ENCODE assay signal across 15 mouse cellular contexts in genomic region chr8:70604558-70604957, GRCm38 (mm10). TPM values are rescaled to one million over a fixed set of nuclear protein-coding genes. Genes with fewer than 3 reads are reported as not detected.
DNase-seq lines count a peak whose midpoint lies in the region; ATAC-seq lines count a peak whose summit lies in the region.
"Had no signal": no experiment of that assay in that cellular context is flagged by ENCODE, and none has a peak within 500 bp of the region (broad histone marks: within the 10 kb centered on the region; RNA-seq: fewer than 3 reads in every experiment).

No protein-coding gene starts in this region.

- DNase-seq in liver, embryonic 11.5 days (ENCODE audit: low spot score): no peak
- no peak for DNase-seq in embryonic facial prominence, embryonic 10.5 days (ENCODE audit: low spot score)
- no peak for DNase-seq in urinary bladder, adult 2 months (ENCODE audit: low spot score)
- DNase-seq: kidney, adult 9 months; lung, postnatal 10 days; spleen, adult 18-20 months had no signal

- ATAC-seq in forebrain, embryonic 13.5 days: no peak
- ATAC-seq in forebrain, embryonic 16.5 days: no peak
- ATAC-seq in liver, embryonic 12.5 days: no peak
- ATAC-seq in liver, embryonic 11.5 days (replicated peaks; ENCODE audit: low FRiP score): no peak
- no peak for ATAC-seq in hindbrain, embryonic 13.5 days (ENCODE audit: low FRiP score)

- peak overlapping the region; percentile 8; the same call in 1 of the 2 replicates for H3K9ac ChIP-seq in forebrain, embryonic 13.5 days
- H3K9ac ChIP-seq in forebrain, embryonic 16.5 days (replicated peaks; ENCODE audit: low read depth, low read length): no peak overlapping the region
- no peak overlapping the region for H3K9ac ChIP-seq in liver, embryonic 12.5 days
- H3K9ac ChIP-seq in liver, embryonic 11.5 days (ENCODE audit: low read depth, low read length): no peak overlapping the region
- peak overlapping the region; percentile 51; the same call in 1 of the 2 replicates for H3K9ac ChIP-seq in hindbrain, embryonic 13.5 days
- H3K9ac ChIP-seq: heart, embryonic 12.5 days; limb, embryonic 12.5 days; stomach, embryonic 15.5 days had no signal

- 91% methylated on average over 7 of the region's 7 CpGs for WGBS in forebrain, embryonic 13.5 days
- WGBS in forebrain, embryonic 16.5 days: 86% methylated on average over 7 of the region's 7 CpGs
- WGBS in liver, embryonic 12.5 days (ENCODE audit: insufficient replicate concordance): 83% methylated on average over 7 of the region's 7 CpGs
- WGBS in liver, embryonic 11.5 days: 90% methylated on average over 7 of the region's 7 CpGs
- WGBS in embryonic facial prominence, embryonic 10.5 days: 87% methylated on average over 7 of the region's 7 CpGs
- WGBS in hindbrain, embryonic 13.5 days: 84% methylated on average over 7 of the region's 7 CpGs

- H3K4me1 ChIP-seq in forebrain, embryonic 13.5 days: peaks cover 76% of the 10 kb centered on the region
- peaks cover 45% of the 10 kb centered on the region for H3K4me1 ChIP-seq in forebrain, embryonic 16.5 days (replicated peaks; ENCODE audit: control insufficient read depth, insufficient read depth, low read length)
- peaks cover 85% of the 10 kb centered on the region for H3K4me1 ChIP-seq in liver, embryonic 12.5 days
- peaks cover 50% of the 10 kb centered on the region for H3K4me1 ChIP-seq in liver, embryonic 11.5 days (replicated peaks; ENCODE audit: control insufficient read depth, insufficient read depth, low read length)
- peaks cover 77% of the 10 kb centered on the region for H3K4me1 ChIP-seq in embryonic facial prominence, embryonic 10.5 days
- peaks cover 84% of the 10 kb centered on the region for H3K4me1 ChIP-seq in hindbrain, embryonic 13.5 days (replicated peaks)

- peaks cover 17% of the 10 kb centered on the region for H3K36me3 ChIP-seq in forebrain, embryonic 13.5 days (ENCODE audit: poor library complexity, severe bottlenecking)
- no peaks in the 10 kb centered on the region; the same call in 1 of the 2 replicates for H3K36me3 ChIP-seq in forebrain, embryonic 16.5 days (ENCODE audit: control insufficient read depth, insufficient read depth)
- H3K36me3 ChIP-seq in liver, embryonic 12.5 days: peaks cover 40% of the 10 kb centered on the region
- H3K36me3 ChIP-seq in liver, embryonic 11.5 days (ENCODE audit: control insufficient read depth, insufficient read depth, low read length): peaks cover 18% of the 10 kb centered on the region
- H3K36me3 ChIP-seq in embryonic facial prominence, embryonic 10.5 days (replicated peaks): peaks cover 45% of the 10 kb centered on the region
- peaks cover 11% of the 10 kb centered on the region for H3K36me3 ChIP-seq in hindbrain, embryonic 13.5 days

- H3K4me3 ChIP-seq in forebrain, embryonic 13.5 days: no peak overlapping the region
- no peak overlapping the region for H3K4me3 ChIP-seq in forebrain, embryonic 16.5 days (replicated peaks; ENCODE audit: low read length)
- H3K4me3 ChIP-seq in liver, embryonic 12.5 days: no peak overlapping the region
- no peak overlapping the region for H3K4me3 ChIP-seq in liver, embryonic 11.5 days (ENCODE audit: low read depth, low read length)
- peak overlapping the region; percentile 14; the same call in 1 of the 2 replicates for H3K4me3 ChIP-seq in embryonic facial prominence, embryonic 10.5 days
- no peak overlapping the region for H3K4me3 ChIP-seq in hindbrain, embryonic 13.5 days
- H3K4me3 ChIP-seq: heart, embryonic 12.5 days; left cerebral cortex, adult 2 months; limb, embryonic 12.5 days; stomach, embryonic 15.5 days had no signal

- H3K27me3 ChIP-seq in forebrain, embryonic 13.5 days: peaks cover 9% of the 10 kb centered on the region; the same call in 1 of the 2 replicates
- H3K27me3 ChIP-seq in forebrain, embryonic 16.5 days (replicated peaks; ENCODE audit: control insufficient read depth, insufficient read depth, low read length): peaks cover 5% of the 10 kb centered on the region; the same call in 1 of the 2 replicates
- no peaks in the 10 kb centered on the region; the same call in 1 of the 2 replicates for H3K27me3 ChIP-seq in liver, embryonic 12.5 days (replicated peaks)
- H3K27me3 ChIP-seq in liver, embryonic 11.5 days (replicated peaks; ENCODE audit: control insufficient read depth, insufficient read depth, low read length): no peaks in the 10 kb centered on the region
- peaks cover 2% of the 10 kb centered on the region; the same call in 1 of the 2 replicates for H3K27me3 ChIP-seq in embryonic facial prominence, embryonic 10.5 days (replicated peaks; ENCODE audit: low read depth, poor library complexity, severe bottlenecking)
- no peaks in the 10 kb centered on the region for H3K27me3 ChIP-seq in hindbrain, embryonic 13.5 days
- H3K27me3 ChIP-seq: heart, embryonic 12.5 days; limb, embryonic 12.5 days; stomach, embryonic 15.5 days had no signal

- H3K4me2 ChIP-seq in forebrain, embryonic 13.5 days: no peak overlapping the region
- H3K4me2 ChIP-seq in forebrain, embryonic 16.5 days (ENCODE audit: low read length): no peak overlapping the region
- H3K4me2 ChIP-seq in liver, embryonic 12.5 days: no peak overlapping the region
- no peak overlapping the region for H3K4me2 ChIP-seq in liver, embryonic 11.5 days
- H3K4me2 ChIP-seq in hindbrain, embryonic 13.5 days: no peak overlapping the region
- H3K4me2 ChIP-seq: heart, embryonic 12.5 days; limb, embryonic 12.5 days; stomach, embryonic 15.5 days had no signal

- H3K9me3 ChIP-seq in forebrain, embryonic 13.5 days (replicated peaks): no peaks in the 10 kb centered on the region
- H3K9me3 ChIP-seq in forebrain, embryonic 16.5 days (ENCODE audit: control insufficient read depth, low read length): no peaks in the 10 kb centered on the region
- H3K9me3 ChIP-seq in liver, embryonic 12.5 days (replicated peaks): no peaks in the 10 kb centered on the region
- peaks cover 3% of the 10 kb centered on the region; the same call in 1 of the 2 replicates for H3K9me3 ChIP-seq in liver, embryonic 11.5 days (ENCODE audit: control insufficient read depth, low read length)
- peaks cover 12% of the 10 kb centered on the region; the same call in 1 of the 2 replicates for H3K9me3 ChIP-seq in embryonic facial prominence, embryonic 10.5 days
- no peaks in the 10 kb centered on the region for H3K9me3 ChIP-seq in hindbrain, embryonic 13.5 days
- H3K9me3 ChIP-seq: heart, embryonic 12.5 days; limb, embryonic 12.5 days; stomach, embryonic 15.5 days had no signal

- H3K27ac ChIP-seq in forebrain, embryonic 13.5 days: no peak overlapping the region; the same call in 1 of the 2 replicates
- H3K27ac ChIP-seq in forebrain, embryonic 16.5 days (ENCODE audit: low read length): no peak overlapping the region
- H3K27ac ChIP-seq in liver, embryonic 12.5 days: 0 out of 2 replicates have a peak overlapping the region, but pooled peaks have one; percentile 11
- H3K27ac ChIP-seq in liver, embryonic 11.5 days (ENCODE audit: low read depth, low read length): no peak overlapping the region
- H3K27ac ChIP-seq in embryonic facial prominence, embryonic 10.5 days (replicated peaks): peak overlapping the region; percentile 5; the same call in 1 of the 2 replicates
- 0 out of 2 replicates have a peak overlapping the region, but pooled peaks have one; percentile 18 for H3K27ac ChIP-seq in hindbrain, embryonic 13.5 days
- H3K27ac ChIP-seq: left cerebral cortex, adult 2 months; limb, embryonic 12.5 days; stomach, embryonic 15.5 days had no signal

RNA-seq across cellular contexts. Expression of gene Ssbp4, which starts 4.1 kb away (rescaled TPM):
- polyA plus RNA-seq in forebrain, embryonic 13.5 days (2015; fragmentation: Nextera tagmentation; extraction: Ambion mirVana): 81.9 and 101 TPM in 2 replicates
- polyA plus RNA-seq in forebrain, embryonic 16.5 days (2015; fragmentation: Nextera tagmentation; extraction: Ambion mirVana): 100 and 121 TPM in 2 replicates
- 96.4 and 98.0 TPM in 2 replicates for polyA plus RNA-seq in liver, embryonic 12.5 days (2016; fragmentation: Nextera tagmentation; extraction: Ambion mirVana)
- polyA plus RNA-seq in liver, embryonic 11.5 days (2014; fragmentation: Nextera tagmentation; extraction: Ambion mirVana): 144 and 173 TPM in 2 replicates
- polyA plus RNA-seq in embryonic facial prominence, embryonic 10.5 days (2016; fragmentation: Nextera tagmentation; extraction: Ambion mirVana): 105 and 109 TPM in 2 replicates
- polyA plus RNA-seq in hindbrain, embryonic 13.5 days (2015; fragmentation: Nextera tagmentation; extraction: Ambion mirVana): 122 and 132 TPM in 2 replicates
- polyA plus RNA-seq in urinary bladder, adult 2 months (2012; rRNA removed): 73.5 and 74.6 TPM in 2 replicates

RNA-seq across cellular contexts. Expression of gene Isyna1, which starts 10.4 kb away (rescaled TPM):
- polyA plus RNA-seq in forebrain, embryonic 13.5 days (2015; fragmentation: Nextera tagmentation; extraction: Ambion mirVana): 87.1 and 105 TPM in 2 replicates
- 116 and 141 TPM in 2 replicates for polyA plus RNA-seq in forebrain, embryonic 16.5 days (2015; fragmentation: Nextera tagmentation; extraction: Ambion mirVana)
- polyA plus RNA-seq in liver, embryonic 12.5 days (2016; fragmentation: Nextera tagmentation; extraction: Ambion mirVana): 114 and 115 TPM in 2 replicates
- polyA plus RNA-seq in liver, embryonic 11.5 days (2014; fragmentation: Nextera tagmentation; extraction: Ambion mirVana): 177 and 188 TPM in 2 replicates
- 184 and 187 TPM in 2 replicates for polyA plus RNA-seq in embryonic facial prominence, embryonic 10.5 days (2016; fragmentation: Nextera tagmentation; extraction: Ambion mirVana)
- 121 and 125 TPM in 2 replicates for polyA plus RNA-seq in hindbrain, embryonic 13.5 days (2015; fragmentation: Nextera tagmentation; extraction: Ambion mirVana)
- 37.9 and 49.6 TPM in 2 replicates for polyA plus RNA-seq in urinary bladder, adult 2 months (2012; rRNA removed)

RNA-seq across cellular contexts. Expression of gene Lrrc25, which starts 11.4 kb away (rescaled TPM):
- 0.65 and 0.68 TPM in 2 replicates for polyA plus RNA-seq in forebrain, embryonic 13.5 days (2015; fragmentation: Nextera tagmentation; extraction: Ambion mirVana)
- 0.61 and 1.1 TPM in 2 replicates for polyA plus RNA-seq in forebrain, embryonic 16.5 days (2015; fragmentation: Nextera tagmentation; extraction: Ambion mirVana)
- polyA plus RNA-seq in liver, embryonic 12.5 days (2016; fragmentation: Nextera tagmentation; extraction: Ambion mirVana): 4.1 and 4.6 TPM in 2 replicates
- polyA plus RNA-seq in liver, embryonic 11.5 days (2014; fragmentation: Nextera tagmentation; extraction: Ambion mirVana): 4.5 and 5.3 TPM in 2 replicates
- polyA plus RNA-seq in embryonic facial prominence, embryonic 10.5 days (2016; fragmentation: Nextera tagmentation; extraction: Ambion mirVana): 0.77 and 0.79 TPM in 2 replicates
- polyA plus RNA-seq in hindbrain, embryonic 13.5 days (2015; fragmentation: Nextera tagmentation; extraction: Ambion mirVana): 1.5 and 1.9 TPM in 2 replicates
- polyA plus RNA-seq in urinary bladder, adult 2 months (2012; rRNA removed): 5.2 and 6.2 TPM in 2 replicates

RNA-seq across cellular contexts. Expression of gene Gdf15, which starts 27.7 kb away (rescaled TPM):
- polyA plus RNA-seq in forebrain, embryonic 13.5 days (2015; fragmentation: Nextera tagmentation; extraction: Ambion mirVana): 0.15 TPM in 1 of 2 replicates, not detected in the other
- 0.20 TPM in 1 of 2 replicates, not detected in the other for polyA plus RNA-seq in forebrain, embryonic 16.5 days (2015; fragmentation: Nextera tagmentation; extraction: Ambion mirVana)
- 4.4 and 4.9 TPM in 2 replicates for polyA plus RNA-seq in liver, embryonic 12.5 days (2016; fragmentation: Nextera tagmentation; extraction: Ambion mirVana)
- polyA plus RNA-seq in liver, embryonic 11.5 days (2014; fragmentation: Nextera tagmentation; extraction: Ambion mirVana): 4.2 and 4.9 TPM in 2 replicates
- 0.14 TPM in 1 of 2 replicates, not detected in the other for polyA plus RNA-seq in embryonic facial prominence, embryonic 10.5 days (2016; fragmentation: Nextera tagmentation; extraction: Ambion mirVana)
- 0.12 and 0.14 TPM in 2 replicates for polyA plus RNA-seq in hindbrain, embryonic 13.5 days (2015; fragmentation: Nextera tagmentation; extraction: Ambion mirVana)
- 0.84 and 1.1 TPM in 2 replicates for polyA plus RNA-seq in urinary bladder, adult 2 months (2012; rRNA removed)
- polyA plus RNA-seq: embryonic facial prominence, embryonic 11.5 days had no signal

RNA-seq across cellular contexts. Expression of gene Pgpep1, which starts 55.6 kb away (rescaled TPM):
- polyA plus RNA-seq in forebrain, embryonic 13.5 days (2015; fragmentation: Nextera tagmentation; extraction: Ambion mirVana): 64.6 and 80.8 TPM in 2 replicates
- polyA plus RNA-seq in forebrain, embryonic 16.5 days (2015; fragmentation: Nextera tagmentation; extraction: Ambion mirVana): 60.3 and 65.7 TPM in 2 replicates
- 19.6 and 24.2 TPM in 2 replicates for polyA plus RNA-seq in liver, embryonic 12.5 days (2016; fragmentation: Nextera tagmentation; extraction: Ambion mirVana)
- polyA plus RNA-seq in liver, embryonic 11.5 days (2014; fragmentation: Nextera tagmentation; extraction: Ambion mirVana): 33.7 and 34.6 TPM in 2 replicates
- polyA plus RNA-seq in embryonic facial prominence, embryonic 10.5 days (2016; fragmentation: Nextera tagmentation; extraction: Ambion mirVana): 51.8 and 52.7 TPM in 2 replicates
- polyA plus RNA-seq in hindbrain, embryonic 13.5 days (2015; fragmentation: Nextera tagmentation; extraction: Ambion mirVana): 103 and 105 TPM in 2 replicates
- polyA plus RNA-seq in urinary bladder, adult 2 months (2012; rRNA removed): 19.2 and 20.6 TPM in 2 replicates

Comparison
In these comparisons a context has a peak if more than half of its experiments do, and no peak if none do; other contexts are left out.
1. H3K27ac ChIP-seq: peak in liver, embryonic 12.5 days (single experiment), embryonic facial prominence, embryonic 10.5 days (single experiment) and hindbrain, embryonic 13.5 days (single experiment); none in forebrain, embryonic 13.5 days (single experiment), forebrain, embryonic 16.5 days (single experiment) and liver, embryonic 11.5 days (single experiment).
2. H3K9ac ChIP-seq: peak in forebrain, embryonic 13.5 days (single experiment) and hindbrain, embryonic 13.5 days (single experiment); none in forebrain, embryonic 16.5 days (single experiment), liver, embryonic 12.5 days (single experiment) and liver, embryonic 11.5 days (single experiment).